Mouse (Mus musculus): ENCODE data around the gene Golim4. TPM values are rescaled to one million over a fixed set of nuclear protein-coding genes. Genes with fewer than 3 reads are reported as not detected.
"Not testable (repeated sequence)": the region's sequence is repeated elsewhere in the genome, so short reads cannot be mapped to it uniquely, and the experiment has no call there.

The Golim4 gene
- 15.2 and 18.8 TPM in 2 replicates for polyA plus RNA-seq (2012; rRNA removed)
- 12.5 and 14.4 TPM in 2 replicates for polyA plus RNA-seq (2014; fragmentation: Nextera tagmentation; extraction: Ambion mirVana)

DNA sequence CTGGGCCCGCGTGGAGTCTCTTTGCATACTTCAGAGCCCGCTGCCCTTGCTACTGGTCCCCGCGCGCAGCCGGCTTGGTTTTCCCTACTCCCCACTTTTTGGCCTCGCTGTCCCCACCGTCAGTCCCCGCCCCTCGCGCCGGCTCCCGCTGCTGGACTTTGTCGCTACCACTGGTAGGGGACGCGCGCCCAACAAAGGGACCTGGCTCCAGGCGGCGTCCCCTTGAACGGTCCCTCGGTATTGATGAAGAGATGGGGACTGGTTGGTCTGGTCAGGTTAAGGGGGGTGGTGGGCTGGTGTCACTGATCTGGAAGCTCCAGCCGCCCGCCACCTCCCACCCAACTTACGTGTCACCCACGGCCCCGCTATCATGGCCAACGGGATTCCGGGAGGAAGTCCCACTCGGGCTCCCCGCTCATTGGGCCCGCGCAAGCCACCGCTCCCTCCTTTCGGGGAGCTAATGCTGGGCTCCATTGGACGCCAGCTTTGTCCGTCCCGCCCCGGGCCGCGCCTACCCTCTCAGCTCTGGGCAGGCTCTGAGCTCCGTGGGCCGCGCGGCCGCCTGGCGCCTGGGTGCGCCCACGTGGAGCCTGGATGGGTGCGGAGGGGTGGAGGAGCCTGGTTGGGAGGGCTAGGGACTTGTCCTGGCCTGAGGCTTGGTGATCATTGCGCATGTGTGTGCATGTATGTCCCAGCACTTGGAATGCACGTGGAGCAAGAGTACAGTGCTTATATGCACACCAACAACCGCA is at the start of gene Golim4:
Gene Golim4 (minus strand): TSS at position 399 of the 752 bp plus-strand sequence.
- TF ChIP-seq EP300 (IDR thresholded peaks at IDR 0.05; ENCODE audit: low read depth) (no peak), CTCF (IDR thresholded peaks at IDR 0.05; ENCODE audit: low read depth) (no peak)

DNA sequence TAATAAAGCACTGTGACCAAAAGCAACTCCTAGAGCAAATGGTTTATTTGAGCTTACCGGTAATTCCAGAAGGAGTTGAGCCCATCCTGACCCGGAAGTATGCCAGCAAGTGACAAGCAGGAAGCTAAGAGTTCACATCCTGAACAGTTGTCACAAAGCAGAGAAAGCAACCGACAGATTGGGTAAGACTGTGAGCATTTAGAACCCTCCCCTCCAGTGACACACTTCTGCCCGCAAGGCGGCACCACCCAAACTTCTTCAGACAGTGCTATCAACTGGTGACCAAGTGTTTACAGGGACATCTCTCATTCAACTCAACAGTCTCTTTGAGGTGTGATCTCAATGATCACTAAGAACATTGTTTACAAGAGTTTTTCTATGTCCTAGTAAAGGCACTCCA is 48.9 kb upstream of the Golim4 start:
- ATAC-seq (ENCODE audit: insufficient read depth) = no peak
- H3K36me3 ChIP-seq (replicated peaks; ENCODE audit: control insufficient read depth, insufficient read depth, low read depth) = no peaks in the 10 kb centered on the region
- no peak overlapping the region for H3K4me3 ChIP-seq (ENCODE audit: insufficient read depth in 1 of 2, low read depth in 2 of 2, low read length in 2 of 2)
- H3K9ac ChIP-seq (replicated peaks) = no peak overlapping the region
- H3K27me3 ChIP-seq (ENCODE audit: control insufficient read depth, insufficient read depth, low read length) = no peaks in the 10 kb centered on the region
- H3K27ac ChIP-seq = no peak overlapping the region
- no peaks in the 10 kb centered on the region for H3K4me1 ChIP-seq (replicated peaks; ENCODE audit: control insufficient read depth in 2 of 2, insufficient read depth in 2 of 2, low read length in 1 of 2)
- no peaks in the 10 kb centered on the region for H3K9me3 ChIP-seq (ENCODE audit: control insufficient read depth, low read length)
- no peak for DNase-seq (ENCODE audit: low read depth in 3 of 3, low spot score in 3 of 3)
- H3K4me2 ChIP-seq (ENCODE audit: low read depth) = no peak overlapping the region
- TF ChIP-seq CTCF (IDR thresholded peaks at IDR 0.05; ENCODE audit: low read depth) (no peak), EP300 (IDR thresholded peaks at IDR 0.05; ENCODE audit: low read depth) (no peak)
- WGBS (ENCODE audit: insufficient replicate concordance) = 63% methylated on average over 5 of the region's 5 CpGs

More for the DNA sequence above, at the start of gene Golim4:
- Histone ChIP-seq H3K27ac (peak within 1 kb of the TSS; percentile 50), H3K4me3 (ENCODE audit: insufficient read depth in 1 of 2, low read depth in 2 of 2, low read length in 2 of 2) (peak within 1 kb of the TSS; percentile 69 to 83), H3K4me1 (replicated peaks; ENCODE audit: control insufficient read depth in 2 of 2, insufficient read depth in 2 of 2, low read length in 1 of 2) (peaks cover 31 to 35% of the 10 kb centered on the region in 2 experiments), H3K4me2 (ENCODE audit: low read depth) (peak within 1 kb of the TSS; percentile 57), H3K36me3 (replicated peaks; ENCODE audit: control insufficient read depth, insufficient read depth, low read depth) (peaks cover 2% of the 10 kb centered on the region; the same call in 1 of the 2 replicates), H3K9me3 (ENCODE audit: control insufficient read depth, low read length) (no peaks in the 10 kb centered on the region), H3K9ac (replicated peaks) (peak within 1 kb of the TSS; percentile 68), H3K27me3 (ENCODE audit: control insufficient read depth, insufficient read depth, low read length) (no peaks in the 10 kb centered on the region)
- DNase-seq (ENCODE audit: low read depth in 3 of 3, low spot score in 3 of 3) (peak; percentile 86 to 87 (median 87)), ATAC-seq (ENCODE audit: insufficient read depth) (peak; percentile 99)
- WGBS (ENCODE audit: insufficient replicate concordance) = under 1% methylated on average over 53 of the region's 53 CpGs

DNA sequence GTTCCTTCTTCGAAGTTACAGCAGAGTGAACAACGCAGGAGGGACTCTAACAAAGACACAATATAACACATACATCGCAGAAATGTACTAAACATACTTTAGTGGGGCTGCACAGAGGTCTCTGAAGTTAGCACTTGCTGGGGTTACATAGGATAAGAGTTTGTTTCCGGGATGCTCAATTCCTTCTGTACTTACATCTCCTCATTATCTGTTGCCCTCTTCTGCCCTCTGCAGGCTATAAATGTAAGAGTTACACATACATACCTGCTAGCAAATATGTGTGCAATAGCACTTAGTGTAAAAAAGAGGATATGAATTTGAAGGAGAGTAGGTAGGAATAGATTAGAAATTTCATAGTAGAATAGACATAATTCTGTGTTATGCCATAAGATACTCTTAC is 44.4 kb upstream of the Golim4 start:
- TF ChIP-seq EP300 (IDR thresholded peaks at IDR 0.05; ENCODE audit: low read depth) (no peak), CTCF (IDR thresholded peaks at IDR 0.05; ENCODE audit: low read depth) (peak; percentile 50; the same call in 1 of the 2 replicates)
- H3K4me2 ChIP-seq (ENCODE audit: low read depth) = no peak overlapping the region
- no peaks in the 10 kb centered on the region for H3K9me3 ChIP-seq (ENCODE audit: control insufficient read depth, low read length)
- no peak overlapping the region for H3K27ac ChIP-seq
- no peak overlapping the region for H3K4me3 ChIP-seq (ENCODE audit: insufficient read depth in 1 of 2, low read depth in 2 of 2, low read length in 2 of 2)
- H3K36me3 ChIP-seq (replicated peaks; ENCODE audit: control insufficient read depth, insufficient read depth, low read depth) = no peaks in the 10 kb centered on the region
- peak; percentile 12 to 26 (median 20) for DNase-seq (ENCODE audit: low read depth in 3 of 3, low spot score in 3 of 3)
- 37% methylated on average over 4 of the region's 4 CpGs for WGBS (ENCODE audit: insufficient replicate concordance)
- no peaks in the 10 kb centered on the region for H3K4me1 ChIP-seq (replicated peaks; ENCODE audit: control insufficient read depth in 2 of 2, insufficient read depth in 2 of 2, low read length in 1 of 2)
- no peaks in the 10 kb centered on the region for H3K27me3 ChIP-seq (ENCODE audit: control insufficient read depth, insufficient read depth, low read length)
- no peak for ATAC-seq (ENCODE audit: insufficient read depth)
- no peak overlapping the region for H3K9ac ChIP-seq (replicated peaks)

DNA sequence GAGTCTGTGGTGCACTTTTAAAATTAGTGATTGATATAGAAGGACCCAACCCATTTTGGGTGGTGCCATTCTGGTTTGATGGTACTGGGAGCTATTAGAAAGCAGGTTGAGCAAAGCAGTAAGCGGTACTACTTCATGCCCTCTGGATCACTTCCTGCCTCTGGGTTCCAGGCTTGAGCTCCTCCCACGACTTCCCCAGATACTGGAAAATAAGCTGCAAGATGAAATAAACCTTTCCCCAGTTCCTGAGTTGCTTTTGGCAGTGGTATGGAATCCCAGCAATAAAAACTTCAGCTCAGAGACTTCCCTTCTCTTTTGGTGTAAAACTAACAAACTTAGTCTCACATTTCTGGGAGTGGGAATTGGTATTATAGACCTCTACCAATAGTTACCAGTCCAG is 43.7 kb upstream of the Golim4 start:
- Histone ChIP-seq H3K4me3 (ENCODE audit: insufficient read depth in 1 of 2, low read depth in 2 of 2, low read length in 2 of 2) (no peak overlapping the region), H3K9me3 (ENCODE audit: control insufficient read depth, low read length) (no peaks in the 10 kb centered on the region), H3K27ac (no peak overlapping the region), H3K9ac (replicated peaks) (no peak overlapping the region), H3K27me3 (ENCODE audit: control insufficient read depth, insufficient read depth, low read length) (no peaks in the 10 kb centered on the region), H3K4me2 (ENCODE audit: low read depth) (no peak overlapping the region), H3K4me1 (replicated peaks; ENCODE audit: control insufficient read depth in 2 of 2, insufficient read depth in 2 of 2, low read length in 1 of 2) (no peaks in the 10 kb centered on the region), H3K36me3 (replicated peaks; ENCODE audit: control insufficient read depth, insufficient read depth, low read depth) (no peaks in the 10 kb centered on the region)
- ATAC-seq (ENCODE audit: insufficient read depth) (no peak), DNase-seq (ENCODE audit: low read depth in 3 of 3, low spot score in 3 of 3) (no peak)
- TF ChIP-seq CTCF (IDR thresholded peaks at IDR 0.05; ENCODE audit: low read depth) (no peak), EP300 (IDR thresholded peaks at IDR 0.05; ENCODE audit: low read depth) (no peak)
- 43% methylated on average over 2 of the region's 2 CpGs for WGBS (ENCODE audit: insufficient replicate concordance)

DNA sequence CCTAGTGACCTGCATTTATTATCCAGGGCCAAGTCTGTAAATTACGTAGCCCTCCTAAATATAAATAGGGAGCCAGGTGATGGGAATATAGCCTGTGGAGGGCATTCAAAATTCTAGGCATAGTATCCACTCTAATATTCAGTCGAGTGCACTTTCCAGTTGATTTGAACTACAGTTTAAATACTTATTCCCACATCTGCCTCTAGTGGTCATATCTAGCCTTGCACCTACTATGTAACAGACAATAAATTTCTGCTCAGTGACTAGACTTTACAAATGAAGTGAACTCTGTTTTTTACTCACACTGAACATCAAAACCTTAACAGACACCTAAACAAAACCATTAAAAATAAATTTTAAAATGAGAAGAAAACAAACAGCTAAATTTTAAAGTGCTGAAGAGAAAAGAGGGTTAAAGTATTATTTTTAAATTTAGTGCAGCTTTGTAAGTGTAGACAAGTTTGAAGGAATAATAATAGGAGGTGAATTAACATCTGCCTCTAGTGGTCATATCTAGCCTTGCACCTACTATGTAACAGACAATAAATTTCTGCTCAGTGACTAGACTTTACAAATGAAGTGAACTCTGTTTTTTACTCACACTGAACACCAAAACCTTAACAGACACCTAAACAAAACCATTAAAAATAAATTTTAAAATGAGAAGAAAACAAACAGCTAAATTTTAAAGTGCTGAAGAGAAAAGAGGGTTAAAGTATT is 24.4 kb upstream of the Golim4 start:
- not testable (repeated sequence) for H3K4me1 ChIP-seq (replicated peaks; ENCODE audit: control insufficient read depth in 2 of 2, insufficient read depth in 2 of 2, low read length in 1 of 2); H3K9ac ChIP-seq (replicated peaks); H3K9me3 ChIP-seq (ENCODE audit: control insufficient read depth, low read length); H3K36me3 ChIP-seq (replicated peaks; ENCODE audit: control insufficient read depth, insufficient read depth, low read depth); H3K4me3 ChIP-seq (ENCODE audit: insufficient read depth in 1 of 2, low read depth in 2 of 2, low read length in 2 of 2); H3K4me2 ChIP-seq (ENCODE audit: low read depth); H3K27ac ChIP-seq; H3K27me3 ChIP-seq (ENCODE audit: control insufficient read depth, insufficient read depth, low read length); DNase-seq (ENCODE audit: low read depth in 3 of 3, low spot score in 3 of 3)
- peak; percentile 55; the same call in 1 of the 2 replicates for ATAC-seq (ENCODE audit: insufficient read depth)
- peak; percentile 41; the same call in 1 of the 2 replicates for TF ChIP-seq CTCF (IDR thresholded peaks at IDR 0.05; ENCODE audit: low read depth)
- WGBS (ENCODE audit: insufficient replicate concordance) = 58% methylated on average over 2 of the region's 2 CpGs
